22 mouse cellular contexts compared by ENCODE assay signal in genomic region chr11:20544801-20545515, GRCm38 (mm10). TPM values are rescaled to one million over a fixed set of nuclear protein-coding genes. Genes with fewer than 3 reads are reported as not detected.
DNase-seq lines count a peak whose midpoint lies in the region; ATAC-seq lines count a peak whose summit lies in the region.
"Had no signal": no experiment of that assay in that cellular context is flagged by ENCODE, and none has a peak within 500 bp of the region (broad histone marks: within the 10 kb centered on the region; RNA-seq: fewer than 3 reads in every experiment).

No protein-coding gene starts in this region.

- 55% methylated on average over 3 of the region's 3 CpGs for WGBS in hindbrain, embryonic 14.5 days
- 42% methylated on average over 3 of the region's 3 CpGs for WGBS in hindbrain, embryonic 12.5 days
- 46% methylated on average over 3 of the region's 3 CpGs for WGBS in neural tube, embryonic 13.5 days
- WGBS in neural tube, embryonic 15.5 days, result 60% methylated on average over 3 of the region's 3 CpGs

- no peaks in the 10 kb centered on the region for H3K27me3 ChIP-seq in hindbrain, embryonic 14.5 days (ENCODE audit: control insufficient read depth, insufficient read depth, low read length)
- no peaks in the 10 kb centered on the region for H3K27me3 ChIP-seq in hindbrain, embryonic 12.5 days
- no peaks in the 10 kb centered on the region; the same call in 1 of the 2 replicates for H3K27me3 ChIP-seq in neural tube, embryonic 13.5 days
- no peaks in the 10 kb centered on the region for H3K27me3 ChIP-seq in neural tube, embryonic 15.5 days (replicated peaks)
- H3K27me3 ChIP-seq: limb, embryonic 12.5 days had no signal

- ATAC-seq in hindbrain, embryonic 14.5 days (ENCODE audit: low FRiP score), result no peak
- ATAC-seq in hindbrain, embryonic 12.5 days (ENCODE audit: low FRiP score), result no peak
- ATAC-seq in neural tube, embryonic 13.5 days (ENCODE audit: low read depth), result no peak
- no peak for ATAC-seq in neural tube, embryonic 15.5 days (ENCODE audit: low FRiP score)
- ATAC-seq: intestine, embryonic 16.5 days; liver, embryonic 12.5 days had no signal

- no peak overlapping the region for H3K27ac ChIP-seq in hindbrain, embryonic 14.5 days
- no peak overlapping the region for H3K27ac ChIP-seq in hindbrain, embryonic 12.5 days
- no peak overlapping the region for H3K27ac ChIP-seq in neural tube, embryonic 13.5 days (replicated peaks)
- no peak overlapping the region for H3K27ac ChIP-seq in neural tube, embryonic 15.5 days (replicated peaks)
- H3K27ac ChIP-seq: forebrain, embryonic 10.5 days; heart, adult 2 months; limb, embryonic 12.5 days; liver, embryonic 12.5 days had no signal

- no peak overlapping the region for H3K4me3 ChIP-seq in hindbrain, embryonic 14.5 days (replicated peaks; ENCODE audit: low read length)
- no peak overlapping the region for H3K4me3 ChIP-seq in hindbrain, embryonic 12.5 days
- no peak overlapping the region for H3K4me3 ChIP-seq in neural tube, embryonic 13.5 days
- H3K4me3 ChIP-seq in neural tube, embryonic 15.5 days (replicated peaks), result no peak overlapping the region
- H3K4me3 ChIP-seq: heart, adult 2 months had no signal

- no peak overlapping the region; the same call in 1 of the 2 replicates for H3K4me2 ChIP-seq in hindbrain, embryonic 14.5 days (replicated peaks)
- H3K4me2 ChIP-seq in hindbrain, embryonic 12.5 days (replicated peaks), result no peak overlapping the region
- peak overlapping the region; percentile 55; the same call in 1 of the 2 replicates for H3K4me2 ChIP-seq in neural tube, embryonic 13.5 days
- H3K4me2 ChIP-seq in neural tube, embryonic 15.5 days, result no peak overlapping the region

- DNase-seq in cerebellum, adult 9-10 months, result peak; percentile 46
- no peak for DNase-seq in cerebellum, postnatal 4 days (ENCODE audit: low spot score in 2 of 2)
- DNase-seq in hindbrain, embryonic 14.5 days (ENCODE audit: low spot score), result no peak
- no peak for DNase-seq in testis, postnatal 14 days (ENCODE audit: low spot score)
- DNase-seq in ovary, adult 18-20 months (ENCODE audit: low spot score), result no peak
- DNase-seq: adrenal gland, postnatal 14 days; cerebellum, postnatal 25 days; gastrocnemius, postnatal 10 days; heart, adult 2 months; kidney, postnatal 4 days; lung, adult 2 months; lung, postnatal 4 days; retina, postnatal 1 day; right cerebral cortex, postnatal 4 days; thymus, postnatal 14 days had no signal

- H3K36me3 ChIP-seq in hindbrain, embryonic 14.5 days (replicated peaks; ENCODE audit: control insufficient read depth, insufficient read depth), result no peaks in the 10 kb centered on the region
- H3K36me3 ChIP-seq in hindbrain, embryonic 12.5 days, result no peaks in the 10 kb centered on the region
- no peaks in the 10 kb centered on the region for H3K36me3 ChIP-seq in neural tube, embryonic 13.5 days
- H3K36me3 ChIP-seq in neural tube, embryonic 15.5 days, result no peaks in the 10 kb centered on the region
- H3K36me3 ChIP-seq: forebrain, embryonic 10.5 days; limb, embryonic 12.5 days had no signal

- peak overlapping the region; percentile 2; the same call in 1 of the 2 replicates for H3K9ac ChIP-seq in hindbrain, embryonic 14.5 days
- H3K9ac ChIP-seq in hindbrain, embryonic 12.5 days, result no peak overlapping the region
- no peak overlapping the region for H3K9ac ChIP-seq in neural tube, embryonic 13.5 days
- no peak overlapping the region for H3K9ac ChIP-seq in neural tube, embryonic 15.5 days (replicated peaks)
- H3K9ac ChIP-seq: limb, embryonic 12.5 days had no signal

- no peaks in the 10 kb centered on the region for H3K9me3 ChIP-seq in hindbrain, embryonic 14.5 days (ENCODE audit: control insufficient read depth, low read length)
- H3K9me3 ChIP-seq in hindbrain, embryonic 12.5 days (replicated peaks), result no peaks in the 10 kb centered on the region
- no peaks in the 10 kb centered on the region for H3K9me3 ChIP-seq in neural tube, embryonic 13.5 days
- no peaks in the 10 kb centered on the region for H3K9me3 ChIP-seq in neural tube, embryonic 15.5 days (replicated peaks)
- H3K9me3 ChIP-seq: forebrain, embryonic 10.5 days; limb, embryonic 12.5 days; liver, embryonic 12.5 days had no signal

- peaks cover 18% of the 10 kb centered on the region for H3K4me1 ChIP-seq in hindbrain, embryonic 14.5 days (replicated peaks; ENCODE audit: control insufficient read depth, insufficient read depth, low read length)
- peaks cover 16% of the 10 kb centered on the region for H3K4me1 ChIP-seq in hindbrain, embryonic 12.5 days
- H3K4me1 ChIP-seq in neural tube, embryonic 13.5 days (replicated peaks), result peaks cover 27% of the 10 kb centered on the region
- peaks cover 21% of the 10 kb centered on the region for H3K4me1 ChIP-seq in neural tube, embryonic 15.5 days

RNA-seq across cellular contexts. Expression of gene Sertad2, which starts 1.9 kb away (rescaled TPM):
- 24.8 and 30.9 TPM in 2 replicates for polyA plus RNA-seq in hindbrain, embryonic 14.5 days (2014; fragmentation: Nextera tagmentation; extraction: Ambion mirVana)
- polyA plus RNA-seq in hindbrain, embryonic 12.5 days (2016; fragmentation: Nextera tagmentation; extraction: Ambion mirVana), result 36.0 and 36.9 TPM in 2 replicates
- 28.3 and 29.8 TPM in 2 replicates for polyA plus RNA-seq in neural tube, embryonic 13.5 days (2015; fragmentation: Nextera tagmentation; extraction: Ambion mirVana)
- polyA plus RNA-seq in neural tube, embryonic 15.5 days (2015; fragmentation: Nextera tagmentation; extraction: Ambion mirVana), result 27.6 and 28.0 TPM in 2 replicates
